Mouse (Mus musculus) ES-E14 (cell line): ENCODE data around the gene Cln6.

Source experiments
- CHD2 ChIP-seq: IDR thresholded peaks from 2 replicates; pipeline ENCODE4 v1.6.1; 2014; ENCODE audit warnings: mild to moderate bottlenecking, low read depth, low read length, inconsistent platforms
- HCFC1 ChIP-seq: IDR thresholded peaks from 2 replicates; pipeline ENCODE4 v1.6.1; 2012; ENCODE audit warnings: low read length, inconsistent platforms, borderline replicate concordance; ENCODE audit not compliant: insufficient read depth
- ZNF384 ChIP-seq: IDR thresholded peaks from 2 replicates; pipeline ENCODE4 v1.6.1; 2012; ENCODE audit warnings: low read depth, low read length, inconsistent platforms

GRCm38 (mm10) chr9:62851571-62851970, 13.0 kb downstream of the Cln6 start:
- TF ChIP-seq CHD2 (no peak), HCFC1 (no peak), ZNF384 (no peak)
